Mouse (Mus musculus): ENCODE data around the gene Rit1.

GRCm38 (mm10) chr3:88717198-88717798, 660 bp downstream of the Rit1 start:
- TF ChIP-seq USF1 (IDR thresholded peaks at IDR 0.05; ENCODE audit: low read depth) (no peak), CTCF (IDR thresholded peaks at IDR 0.05; ENCODE audit: control insufficient read depth, insufficient read depth, insufficient read length) (no peak), FOSL1 (IDR thresholded peaks at IDR 0.05; ENCODE audit: insufficient read depth, low read length, poor library complexity, severe bottlenecking) (no peak), MYOD1 (IDR thresholded peaks at IDR 0.05; ENCODE audit: control insufficient read depth, insufficient read length, low read depth) (no peak), MAX (IDR thresholded peaks at IDR 0.05) (no peak), CEBPB (IDR thresholded peaks at IDR 0.05; ENCODE audit: low read depth) (no peak)
